Mouse (Mus musculus) testis, adult 2 months (tissue): ENCODE results near the gene Nrxn2.

Source experiments
- CTCF ChIP-seq: fragments of 200-500 bp; IDR thresholded peaks from 2 replicates; pipeline ENCODE4 v1.5.1; 2012; ENCODE audit warnings: low read depth, mild to moderate bottlenecking, inconsistent platforms, low read length, moderate library complexity; ENCODE audit not compliant: control insufficient read depth, insufficient read depth, insufficient replicate concordance
- POLR2A ChIP-seq: fragments of 200-500 bp; IDR thresholded peaks from 2 replicates; pipeline ENCODE4 v1.6.1; 2012; ENCODE audit warnings: low read depth, mild to moderate bottlenecking, inconsistent platforms, low read length, moderate library complexity; ENCODE audit not compliant: control insufficient read depth

DNA sequence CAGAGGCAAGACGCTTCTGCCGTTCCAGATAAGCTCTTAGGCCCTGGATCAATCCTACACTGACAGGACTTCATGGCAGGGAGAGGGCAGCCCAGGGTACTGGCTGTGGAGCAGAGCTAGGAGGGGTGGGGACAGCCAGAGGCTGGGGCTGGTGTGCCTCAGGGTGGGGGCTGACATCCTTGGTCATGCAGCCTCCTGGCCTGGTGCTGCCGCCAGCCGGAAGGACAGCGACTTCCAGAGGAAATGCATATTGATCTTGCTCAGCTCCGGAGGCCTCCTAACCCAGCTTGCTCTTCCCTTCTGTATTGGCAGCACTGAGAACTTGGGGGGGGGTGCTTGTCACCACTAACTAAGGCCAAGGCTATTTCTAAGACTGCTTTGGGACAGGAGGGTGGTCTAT, 3.1 kb upstream of the Nrxn2 start:
- TF ChIP-seq POLR2A (no peak), CTCF (no peak)
